Mouse (Mus musculus) hindbrain, embryonic 11.5 days (tissue): ENCODE measurements at regions not wholly inside any gene's neighbourhood (a gene's known extent, or its start where the extent isn't known, plus 50 kb on each side); places are given as distances from the start of the nearest gene placed in this dataset.

ENCODE experiments used
- ATAC-seq: fragments of 200-750 bp; cut with Nextera tagmentation; 2 replicates; pipeline ENCODE4 v1.8.0; 2017; ENCODE audit warnings: mild to moderate bottlenecking, moderate TSS enrichment, moderate library complexity; ENCODE audit not compliant: low FRiP score
- DNase-seq: peaks from one replicate; pipeline ENCODE4 v3.0.0-alpha.2; 2015; ENCODE audit warnings: low spot score
- H3K27ac ChIP-seq: fragments of 300-500 bp; sonication (generic); 2 replicates; pipeline ENCODE4 v1.5.1; 2014; ENCODE audit warnings: mild to moderate bottlenecking, low read depth, low read length
- H3K27me3 ChIP-seq: fragments of 300-500 bp; sonication (generic); 2 replicates; pipeline ENCODE4 v1.6.1; 2014; ENCODE audit warnings: mild to moderate bottlenecking, low read length, moderate library complexity, mixed read lengths; ENCODE audit not compliant: control insufficient read depth, insufficient read depth
- H3K36me3 ChIP-seq: fragments of 300-500 bp; sonication (generic); 2 replicates; pipeline ENCODE4 v1.6.1; 2014; ENCODE audit warnings: mild to moderate bottlenecking, low read length, moderate library complexity, mixed read lengths; ENCODE audit not compliant: control insufficient read depth, insufficient read depth
- H3K4me1 ChIP-seq: fragments of 300-500 bp; sonication (generic); replicated peaks from 2 replicates; pipeline ENCODE4 v1.6.1; 2014; ENCODE audit warnings: low read length, mixed read lengths; ENCODE audit not compliant: control insufficient read depth, insufficient read depth
- H3K4me2 ChIP-seq: fragments of 300-500 bp; sonication (generic); replicated peaks from 2 replicates; pipeline ENCODE4 v1.6.1; 2014; ENCODE audit warnings: mild to moderate bottlenecking, low read depth, low read length
- H3K4me3 ChIP-seq: fragments of 300-500 bp; sonication (generic); 2 replicates; pipeline ENCODE4 v1.5.1; 2014; ENCODE audit warnings: low read depth, low read length
- H3K9ac ChIP-seq: fragments of 300-500 bp; sonication (generic); 2 replicates; pipeline ENCODE4 v1.6.1; 2014; ENCODE audit warnings: low read depth, low read length
- H3K9me3 ChIP-seq: fragments of 300-500 bp; sonication (generic); 2 replicates; pipeline ENCODE4 v1.6.1; 2016; ENCODE audit warnings: low read length; ENCODE audit not compliant: control insufficient read depth
- WGBS: fragments of 180-500 bp; shearing (Covaris S2); extraction: QIAGEN DNeasy Blood & Tissue Kit; methylation state at CpG from one replicate; pipeline ENCODE4 v1.1.7; 2014; 5-methylcytosine and 5-hydroxymethylcytosine counted together

GRCm38 (mm10) chr1:60623440-60624016 lies 56.6 kb upstream of the Raph1 start:
- Histone ChIP-seq H3K27me3 (no peaks in the 10 kb centered on the region), H3K4me2 (no peak overlapping the region), H3K4me3 (no peak overlapping the region), H3K9me3 (no peaks in the 10 kb centered on the region), H3K4me1 (peaks cover 3% of the 10 kb centered on the region; the same call in 1 of the 2 replicates), H3K9ac (no peak overlapping the region), H3K27ac (no peak overlapping the region), H3K36me3 (no peaks in the 10 kb centered on the region)
- DNase-seq (no peak), ATAC-seq (no peak)
- 87% methylated on average over 3 of the region's 3 CpGs for whole genome bisulfite sequencing

DNA sequence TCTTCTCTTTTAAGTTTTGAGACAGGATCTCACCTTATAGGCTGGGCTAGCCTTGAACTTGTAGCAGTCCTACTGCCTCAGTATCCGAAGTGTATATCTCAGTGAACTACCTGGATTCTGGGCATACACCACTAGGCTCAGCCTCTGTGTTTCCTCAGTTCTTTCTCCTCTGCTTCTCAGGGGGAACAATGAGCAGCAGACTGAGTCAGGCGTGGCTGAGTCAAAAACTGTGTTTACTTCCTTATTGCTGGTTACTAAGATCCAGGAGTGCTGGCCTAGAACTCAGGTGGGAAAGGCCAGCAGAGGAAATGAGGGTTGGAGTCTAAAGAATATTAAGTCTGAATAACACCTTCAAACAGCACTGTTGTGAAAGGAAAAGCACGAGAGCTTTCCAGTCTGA lies 54.9 kb upstream of the Raph1 start:
- Histone ChIP-seq H3K4me1 (no peaks in the 10 kb centered on the region), H3K27me3 (no peaks in the 10 kb centered on the region), H3K36me3 (no peaks in the 10 kb centered on the region), H3K9me3 (no peaks in the 10 kb centered on the region), H3K27ac (no peak overlapping the region), H3K9ac (no peak overlapping the region), H3K4me2 (no peak overlapping the region), H3K4me3 (no peak overlapping the region)
- no peak for DNase-seq
- 86% methylated on average over 3 of the region's 3 CpGs for WGBS
- ATAC-seq, result no peak

- no peak overlapping the region for H3K4me3 ChIP-seq
- no peaks in the 10 kb centered on the region for H3K4me1 ChIP-seq
- WGBS, result 91% methylated on average over 8 of the region's 8 CpGs
- no peak for DNase-seq
- no peak overlapping the region for H3K9ac ChIP-seq
- H3K4me2 ChIP-seq, result no peak overlapping the region
- H3K27me3 ChIP-seq, result no peaks in the 10 kb centered on the region
- H3K36me3 ChIP-seq, result no peaks in the 10 kb centered on the region
- no peak for ATAC-seq
- no peaks in the 10 kb centered on the region for H3K9me3 ChIP-seq
- H3K27ac ChIP-seq, result no peak overlapping the region
Measured at GRCm38 (mm10) chr1:60621064-60621726, 54.3 kb upstream of the Raph1 start.

- WGBS, result 93% methylated on average over 1 of the region's 1 CpGs
- Histone ChIP-seq H3K4me3 (no peak overlapping the region), H3K4me2 (no peak overlapping the region)
Measured at GRCm38 (mm10) chr1:60618389-60618788, 51.5 kb upstream of the Raph1 start.

DNA sequence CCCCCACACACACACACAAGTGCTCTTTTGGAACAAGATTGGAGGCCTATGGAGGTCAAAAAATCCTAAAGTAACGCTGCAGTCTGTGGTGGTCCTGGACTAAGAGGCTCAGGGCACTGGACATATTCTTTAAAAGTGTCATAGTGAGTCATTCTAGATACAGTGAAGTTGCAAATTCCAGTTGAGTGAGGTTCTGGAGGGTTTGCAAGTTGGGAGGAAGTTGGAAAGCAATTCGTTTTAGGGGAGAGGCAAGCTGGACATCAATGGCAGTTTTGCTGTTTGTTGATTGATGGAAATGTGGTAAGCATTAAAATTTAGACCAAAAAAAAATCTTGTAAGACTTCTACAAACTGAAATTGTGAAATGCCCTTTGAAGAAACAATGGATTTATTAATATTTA lies 50.0 kb upstream of the Raph1 start:
- Histone ChIP-seq H3K9ac (no peak overlapping the region), H3K27me3 (no peaks in the 10 kb centered on the region), H3K4me1 (no peaks in the 10 kb centered on the region), H3K9me3 (no peaks in the 10 kb centered on the region), H3K27ac (no peak overlapping the region), H3K4me2 (no peak overlapping the region), H3K4me3 (no peak overlapping the region), H3K36me3 (no peaks in the 10 kb centered on the region)
- ATAC-seq (no peak), DNase-seq (no peak)
- 78% methylated on average over 2 of the region's 2 CpGs for WGBS

More at GRCm38 (mm10) chr1:60618389-60618788, 51.5 kb upstream of the Raph1 start:
- Histone ChIP-seq H3K27ac (no peak overlapping the region), H3K9me3 (no peaks in the 10 kb centered on the region), H3K27me3 (no peaks in the 10 kb centered on the region), H3K9ac (no peak overlapping the region), H3K36me3 (no peaks in the 10 kb centered on the region), H3K4me1 (no peaks in the 10 kb centered on the region)
- DNase-seq (no peak), ATAC-seq (no peak)
